Mouse (Mus musculus): ENCODE results near the gene Zswim3.

- TF ChIP-seq POLR2A (IDR thresholded peaks at IDR 0.05; ENCODE audit: control insufficient read depth, extremely low read depth, insufficient read depth, low read length, poor library complexity) (no peak), CTCF (IDR thresholded peaks at IDR 0.05; ENCODE audit: borderline replicate concordance, control insufficient read depth, extremely low read depth, insufficient read depth, low read length, poor library complexity) (no peak)
These were observed 39.1 kb upstream of the Zswim3 start for GRCm38 (mm10) chr2:164765841-164766240.
